Mouse (Mus musculus) heart, adult 2 months (tissue): ENCODE results near the gene Mfsd12.

ENCODE experiments used
- CTCF ChIP-seq: fragments of 200-600 bp; IDR thresholded peaks from 2 replicates; pipeline ENCODE4 v1.8.1; 2022; ENCODE audit warnings: antibody characterized with exemption, mild to moderate bottlenecking, moderate library complexity
- EP300 ChIP-seq: fragments of 200-500 bp; IDR thresholded peaks from 2 replicates; pipeline ENCODE4 v1.6.1; 2011; ENCODE audit warnings: low read depth, low read length, control low read depth; ENCODE audit not compliant: insufficient read depth
- POLR2A ChIP-seq: fragments of 200-500 bp; IDR thresholded peaks from 2 replicates; pipeline ENCODE4 v1.6.1; 2011; ENCODE audit warnings: mild to moderate bottlenecking, low read depth, low read length, control low read depth; ENCODE audit not compliant: insufficient read depth

- TF ChIP-seq POLR2A (no peak), CTCF (no peak), EP300 (no peak)
Observed at GRCm38 (mm10) chr10:81376561-81377361, 19.5 kb downstream of the Mfsd12 start.
